ENCODE assay signal across 7 mouse cellular contexts in the genomic region with DNA sequence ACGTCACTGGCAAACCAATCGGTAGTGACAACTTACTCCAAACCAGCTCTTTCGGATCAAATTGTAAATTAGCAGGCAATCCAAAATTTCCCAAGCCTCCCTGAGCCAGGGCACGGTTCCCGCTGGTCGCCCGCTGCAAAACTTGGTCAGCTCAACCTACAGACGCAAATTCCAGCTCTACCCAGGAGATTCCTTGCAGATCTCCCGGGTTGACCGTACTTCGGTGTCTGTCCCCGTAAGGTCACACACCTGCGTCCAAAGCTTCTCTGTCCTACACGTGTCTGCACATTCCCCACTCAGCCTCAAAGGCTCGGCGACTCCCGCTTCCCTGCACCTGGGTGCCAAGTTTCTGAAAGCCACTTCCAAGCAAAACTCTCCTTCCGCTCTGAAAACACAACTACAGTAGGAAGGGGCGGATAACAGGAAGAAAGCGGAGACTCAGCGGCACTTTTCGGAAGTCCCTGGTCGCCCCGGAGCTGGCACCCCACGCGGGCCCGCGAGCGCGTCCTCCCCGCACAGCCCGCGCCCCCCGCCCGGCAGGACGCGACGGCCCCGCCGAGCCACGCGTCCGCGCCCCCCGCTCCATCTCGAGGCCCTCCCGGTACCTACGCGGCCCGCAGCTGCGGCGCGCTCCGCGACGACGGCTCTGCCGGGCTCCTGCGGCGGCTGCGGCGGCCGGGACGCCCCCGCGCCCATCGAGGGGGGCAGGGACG. TPM values are rescaled to one million over a fixed set of nuclear protein-coding genes. Genes with fewer than 3 reads are reported as not detected.
DNase-seq lines count a peak whose midpoint lies in the region; ATAC-seq lines count a peak whose summit lies in the region.

No protein-coding gene starts in this region.

- peak; percentile 66 for DNase-seq in T-cell, adult 2 months (ENCODE audit: low spot score)
- DNase-seq in cerebellum, postnatal 10 days = peak; percentile 62 to 65
- peak; percentile 51 for DNase-seq in gastrocnemius, postnatal 10 days
- peak; percentile 39 for DNase-seq in hindlimb bud, embryonic 11.5 days (ENCODE audit: extremely low spot score, low read depth, low spot score)
- peak; percentile 67 to 68 for DNase-seq in left cerebral cortex, postnatal 36 days (ENCODE audit: low spot score in 2 of 2)
- DNase-seq in right cerebral cortex, postnatal 4 days = peak; percentile 47

- intact Hi-C loops in left cerebral cortex, postnatal 36 days (cut with DNase I) = loop anchor here (5.0 to 10.0 kb wide), 3 partner anchors 98 to 225 kb away; a partner anchor contains a TSS

- peak; percentile 39 for ATAC-seq in megakaryocyte-erythroid progenitor cell, adult 5-6 weeks (replicated peaks; ENCODE audit: low FRiP score, low TSS enrichment, poor library complexity, severe bottlenecking)

RNA-seq across cellular contexts. Expression of a gene that starts 0.7 kb away (rescaled TPM):
- total RNA-seq in gastrocnemius, postnatal 10 days (2021) = 10 to 100 TPM; 19.8 to 22.7 TPM
- 10 to 100 TPM; 29.8 to 31.4 TPM for total RNA-seq in left cerebral cortex, postnatal 36 days (2021)
- 11.5 and 12.1 TPM in 2 replicates for total RNA-seq in megakaryocyte-erythroid progenitor cell, adult 5-6 weeks (2014; fragmentation: Nextera tagmentation)
- 22.5 and 29.8 TPM in 2 replicates for total RNA-seq in megakaryocyte-erythroid progenitor cell, adult 5-6 weeks (2017)

Comparison
In these comparisons a context has a peak if more than half of its experiments do, and no peak if none do; other contexts are left out.
1. Peak in every context shown above with its lines: DNase-seq and ATAC-seq.